Mouse (Mus musculus) right cerebral cortex, postnatal 36 days (tissue): ENCODE measurements around the gene Efhb.
A peak's percentile ranks its signal among the peaks of the same experiment; 100 is the strongest.

ENCODE experiments used
- DNase-seq, 2 experiments: peaks; one replicate each; pipeline ENCODE4 v3.0.0; 2022; ENCODE audit warnings: low spot score in 2 of 2, mixed read lengths in 1 of 2

Efhb gene

GRCm38 (mm10) chr17:53462603-53463495 lies at the start of gene Efhb:
Gene Efhb, minus strand, starts transcription at chr17:53463321.
- DNase-seq = peak; percentile 24 to 34

GRCm38 (mm10) chr17:53512311-53512951 lies 49.3 kb upstream of the Efhb start:
- DNase-seq = no peak

- DNase-seq = no peak
Measured at GRCm38 (mm10) chr17:53502966-53503365, 39.8 kb upstream of the Efhb start.

GRCm38 (mm10) chr17:53489007-53489378 lies 25.9 kb upstream of the Efhb start:
- DNase-seq = no peak

- no peak for DNase-seq
Measured at GRCm38 (mm10) chr17:53488291-53489006, 25.3 kb upstream of the Efhb start.

GRCm38 (mm10) chr17:53480433-53480832 lies 17.3 kb upstream of the Efhb start:
- no peak for DNase-seq

- peak; percentile 34 to 45 for DNase-seq
Measured at GRCm38 (mm10) chr17:53479604-53480041, 16.5 kb upstream of the Efhb start.

- DNase-seq = peak; percentile 99
Measured at GRCm38 (mm10) chr17:53478858-53479603, 15.9 kb upstream of the Efhb start, which contains the start of gene Rab5a. Gene Rab5a, plus strand, starts transcription at chr17:53479234.

- no peak for DNase-seq
Measured at GRCm38 (mm10) chr17:53478066-53478857, 15.1 kb upstream of the Efhb start.

- DNase-seq = no peak
Measured at GRCm38 (mm10) chr17:53468697-53469096, 5.6 kb upstream of the Efhb start.

- DNase-seq = no peak
Measured at GRCm38 (mm10) chr17:53465569-53465968, 2.4 kb upstream of the Efhb start.

- no peak for DNase-seq
Measured at GRCm38 (mm10) chr17:53463496-53463840, 347 bp upstream of the Efhb start.

GRCm38 (mm10) chr17:53456742-53457141 lies 6.4 kb downstream of the Efhb start:
- DNase-seq = no peak

GRCm38 (mm10) chr17:53456152-53456551 lies 7.0 kb downstream of the Efhb start:
- no peak for DNase-seq

GRCm38 (mm10) chr17:53402689-53403306 lies 60.3 kb downstream of the Efhb start:
- peak in 1 of 2 experiments; percentile 3 for DNase-seq

GRCm38 (mm10) chr17:53393201-53393600 lies 69.9 kb downstream of the Efhb start:
- DNase-seq = no peak

- DNase-seq = peak; percentile 9 to 13
Measured at GRCm38 (mm10) chr17:53389507-53389906, 73.6 kb downstream of the Efhb start.

- no peak for DNase-seq
Measured at GRCm38 (mm10) chr17:53387581-53388473, 75.3 kb downstream of the Efhb start.

GRCm38 (mm10) chr17:53386863-53387262 lies 76.3 kb downstream of the Efhb start:
- DNase-seq = no peak
